ENCODE assay signal across 8 mouse cellular contexts in genomic region chrX:112311531-112311887, GRCm38 (mm10). TPM values are rescaled to one million over a fixed set of nuclear protein-coding genes. Genes with fewer than 3 reads are reported as not detected.
DNase-seq lines count a peak whose midpoint lies in the region; ATAC-seq and TF ChIP-seq lines count a peak whose summit lies in the region.

No protein-coding gene starts in this region.

- H3K27me3 ChIP-seq in hindbrain, embryonic 10.5 days (ENCODE audit: insufficient read depth, poor library complexity, severe bottlenecking), result no peaks in the 10 kb centered on the region
- no peaks in the 10 kb centered on the region for H3K27me3 ChIP-seq in lung, postnatal 0 days (replicated peaks; ENCODE audit: insufficient read depth, low read length)

- peak overlapping the region; percentile 59 for H3K4me3 ChIP-seq in left cerebral cortex, adult 2 months
- peak overlapping the region; percentile 61 for H3K4me3 ChIP-seq in hindbrain, embryonic 10.5 days
- peak overlapping the region; percentile 55 for H3K4me3 ChIP-seq in lung, postnatal 0 days (ENCODE audit: low read depth, low read length)

- H3K36me3 ChIP-seq in hindbrain, embryonic 10.5 days, result no peaks in the 10 kb centered on the region
- no peaks in the 10 kb centered on the region for H3K36me3 ChIP-seq in lung, postnatal 0 days (ENCODE audit: insufficient read depth, low read length)

- intact Hi-C loops in left cerebral cortex, adult 2 months (cut with DNase I), result no loop called here

- no peak for TF ChIP-seq EP300 in lung, postnatal 0 days (IDR thresholded peaks at IDR 0.05)

- 8% methylated on average over 12 of the region's 12 CpGs for WGBS in hindbrain, embryonic 10.5 days
- 3% methylated on average over 12 of the region's 12 CpGs for WGBS in lung, postnatal 0 days

- no peak for TF ChIP-seq CTCF in left cerebral cortex, adult 2 months (IDR thresholded peaks at IDR 0.05)
- no peak for TF ChIP-seq CTCF in lung, postnatal 0 days (IDR thresholded peaks at IDR 0.05)

- peak overlapping the region; percentile 7; the same call in 1 of the 2 replicates for H3K27ac ChIP-seq in left cerebral cortex, adult 2 months
- H3K27ac ChIP-seq in hindbrain, embryonic 10.5 days, result peak overlapping the region; percentile 87
- peak overlapping the region; percentile 81 for H3K27ac ChIP-seq in lung, postnatal 0 days (ENCODE audit: low read length)

- no peak for DNase-seq in left cerebral cortex, adult 2 months (ENCODE audit: extremely low spot score in 1 of 2, low spot score in 2 of 2)
- DNase-seq in left cerebral cortex, adult 11 months (ENCODE audit: low spot score), result no peak
- peak; percentile 1 for DNase-seq in c-Kit-positive CD71-positive TER-119-negative erythroid progenitor cells, embryonic 14.5 days (ENCODE audit: low read depth)
- no peak for DNase-seq in hindbrain, embryonic 10.5 days (ENCODE audit: low spot score)
- DNase-seq in lung, postnatal 0 days (ENCODE audit: low spot score), result no peak
- DNase-seq in cerebellum, adult 11-12 months, result no peak
- no peak for DNase-seq in retina, postnatal 1 day
- DNase-seq in cerebellum, adult 18-20 months, result no peak

- H3K9me3 ChIP-seq in hindbrain, embryonic 10.5 days, result no peaks in the 10 kb centered on the region
- no peaks in the 10 kb centered on the region for H3K9me3 ChIP-seq in lung, postnatal 0 days (ENCODE audit: low read length)

- H3K4me1 ChIP-seq in hindbrain, embryonic 10.5 days (replicated peaks), result no peaks in the 10 kb centered on the region
- H3K4me1 ChIP-seq in lung, postnatal 0 days (ENCODE audit: insufficient read depth, low read depth, low read length), result no peaks in the 10 kb centered on the region

- H3K4me2 ChIP-seq in lung, postnatal 0 days (replicated peaks; ENCODE audit: low read depth, low read length), result peak overlapping the region; percentile 49

- peak overlapping the region; percentile 63 for H3K9ac ChIP-seq in lung, postnatal 0 days (replicated peaks; ENCODE audit: low read depth)

- ATAC-seq in lung, postnatal 0 days, result peak; percentile 65

RNA-seq across cellular contexts. Expression of gene Apool, which starts 0.4 kb away (rescaled TPM):
- total RNA-seq in left cerebral cortex, adult 2 months (2021), result 1 to 10 TPM; 4.9 to 6.0 TPM
- polyA plus RNA-seq in hindbrain, embryonic 10.5 days (2016; fragmentation: Nextera tagmentation; extraction: Ambion mirVana), result 67.2 and 75.3 TPM in 2 replicates
- polyA plus RNA-seq in lung, postnatal 0 days (2015; fragmentation: Nextera tagmentation; extraction: Ambion mirVana), result 38.5 and 41.9 TPM in 2 replicates

Comparison
In these comparisons a context has a peak if more than half of its experiments do, and no peak if none do; other contexts are left out.
1. H3K27ac ChIP-seq: peak in every context shown above with its lines; median percentile 87 in hindbrain, embryonic 10.5 days; 81 in lung, postnatal 0 days; 7 in left cerebral cortex, adult 2 months.